Mouse (Mus musculus): ENCODE measurements around the gene 4632433K11Rik.
"Not testable (repeated sequence)": the region's sequence is repeated elsewhere in the genome, so short reads cannot be mapped to it uniquely, and the experiment has no call there.

The 4632433K11Rik gene

GRCm38 (mm10) chr7:5062360-5063001 lies 28.6 kb downstream of the 4632433K11Rik start:
- TF ChIP-seq NANOG (IDR thresholded peaks at IDR 0.05; ENCODE audit: borderline replicate concordance, low read length) (no peak), CTCF (conservative IDR thresholded peaks at IDR 0.05; ENCODE audit: low read length) (no peak), POU5F1 (IDR thresholded peaks at IDR 0.05; ENCODE audit: borderline replicate concordance, low read length) (no peak)

GRCm38 (mm10) chr7:5064886-5065285 lies 31.0 kb downstream of the 4632433K11Rik start:
- peaks cover 59% of the 10 kb centered on the region for H3K36me3 ChIP-seq (ENCODE audit: insufficient read depth, low read length)
- peak overlapping the region; percentile 97 for H3K4me3 ChIP-seq (replicated peaks; ENCODE audit: low read length)
- H3K27me3 ChIP-seq (ENCODE audit: insufficient read depth, low read length), result no peaks in the 10 kb centered on the region
- peaks cover 69% of the 10 kb centered on the region for H3K4me1 ChIP-seq (replicated peaks; ENCODE audit: low read depth, low read length)
- no peak for TF ChIP-seq CTCF (conservative IDR thresholded peaks at IDR 0.05; ENCODE audit: low read length)
- no peak for TF ChIP-seq NANOG (IDR thresholded peaks at IDR 0.05; ENCODE audit: borderline replicate concordance, low read length)
- TF ChIP-seq POU5F1 (IDR thresholded peaks at IDR 0.05; ENCODE audit: borderline replicate concordance, low read length), result no peak
- H3K9me3 ChIP-seq (ENCODE audit: low read length), result no peaks in the 10 kb centered on the region

More at GRCm38 (mm10) chr7:5062360-5063001, 28.6 kb downstream of the 4632433K11Rik start:
- Histone ChIP-seq H3K4me3 (replicated peaks; ENCODE audit: low read length) (peak overlapping the region; percentile 97), H3K4me1 (replicated peaks; ENCODE audit: low read depth, low read length) (peaks cover 64% of the 10 kb centered on the region), H3K36me3 (ENCODE audit: insufficient read depth, low read length) (peaks cover 47% of the 10 kb centered on the region), H3K27me3 (ENCODE audit: insufficient read depth, low read length) (peaks cover 16% of the 10 kb centered on the region), H3K9me3 (ENCODE audit: low read length) (no peaks in the 10 kb centered on the region)

GRCm38 (mm10) chr7:5073586-5073985 lies 39.7 kb downstream of the 4632433K11Rik start:
- H3K27me3 ChIP-seq (ENCODE audit: insufficient read depth, low read length), result no peaks in the 10 kb centered on the region
- peaks cover 87% of the 10 kb centered on the region for H3K4me1 ChIP-seq (replicated peaks; ENCODE audit: low read depth, low read length)
- H3K36me3 ChIP-seq (ENCODE audit: insufficient read depth, low read length), result peaks cover 98% of the 10 kb centered on the region
- TF ChIP-seq CTCF (conservative IDR thresholded peaks at IDR 0.05; ENCODE audit: low read length), result no peak
- no peak for TF ChIP-seq POU5F1 (IDR thresholded peaks at IDR 0.05; ENCODE audit: borderline replicate concordance, low read length)
- no peak for TF ChIP-seq NANOG (IDR thresholded peaks at IDR 0.05; ENCODE audit: borderline replicate concordance, low read length)
- no peaks in the 10 kb centered on the region for H3K9me3 ChIP-seq (ENCODE audit: low read length)
- H3K4me3 ChIP-seq (replicated peaks; ENCODE audit: low read length), result no peak overlapping the region

GRCm38 (mm10) chr7:5074984-5075383 lies 41.1 kb downstream of the 4632433K11Rik start:
- Histone ChIP-seq H3K27me3 (ENCODE audit: insufficient read depth, low read length) (no peaks in the 10 kb centered on the region), H3K4me1 (replicated peaks; ENCODE audit: low read depth, low read length) (peaks cover 79% of the 10 kb centered on the region)
- no peak for TF ChIP-seq CTCF (conservative IDR thresholded peaks at IDR 0.05; ENCODE audit: low read length)
- no peak for TF ChIP-seq POU5F1 (IDR thresholded peaks at IDR 0.05; ENCODE audit: borderline replicate concordance, low read length)
- no peak for TF ChIP-seq NANOG (IDR thresholded peaks at IDR 0.05; ENCODE audit: borderline replicate concordance, low read length)

GRCm38 (mm10) chr7:5076931-5077330 lies 43.0 kb downstream of the 4632433K11Rik start:
- peaks cover 73% of the 10 kb centered on the region for H3K36me3 ChIP-seq (ENCODE audit: insufficient read depth, low read length)
- no peaks in the 10 kb centered on the region for H3K9me3 ChIP-seq (ENCODE audit: low read length)
- no peak overlapping the region for H3K4me3 ChIP-seq (replicated peaks; ENCODE audit: low read length)
- H3K4me1 ChIP-seq (replicated peaks; ENCODE audit: low read depth, low read length), result peaks cover 75% of the 10 kb centered on the region
- TF ChIP-seq POU5F1 (IDR thresholded peaks at IDR 0.05; ENCODE audit: borderline replicate concordance, low read length) (no peak), CTCF (conservative IDR thresholded peaks at IDR 0.05; ENCODE audit: low read length) (no peak), NANOG (IDR thresholded peaks at IDR 0.05; ENCODE audit: borderline replicate concordance, low read length) (no peak)
- H3K27me3 ChIP-seq (ENCODE audit: insufficient read depth, low read length), result no peaks in the 10 kb centered on the region

More at GRCm38 (mm10) chr7:5074984-5075383, 41.1 kb downstream of the 4632433K11Rik start:
- Histone ChIP-seq H3K4me3 (replicated peaks; ENCODE audit: low read length) (no peak overlapping the region), H3K36me3 (ENCODE audit: insufficient read depth, low read length) (peaks cover 90% of the 10 kb centered on the region), H3K9me3 (ENCODE audit: low read length) (no peaks in the 10 kb centered on the region)

- peak overlapping the region; percentile 98 for H3K4me3 ChIP-seq (replicated peaks; ENCODE audit: low read length)
- H3K4me1 ChIP-seq (replicated peaks; ENCODE audit: low read depth, low read length), result peaks cover 68% of the 10 kb centered on the region
- not testable (repeated sequence) for H3K9me3 ChIP-seq (ENCODE audit: low read length); H3K27me3 ChIP-seq (ENCODE audit: insufficient read depth, low read length)
- H3K36me3 ChIP-seq (ENCODE audit: insufficient read depth, low read length), result peaks cover 71% of the 10 kb centered on the region
Observed at GRCm38 (mm10) chr7:5079365-5080009, 45.6 kb downstream of the 4632433K11Rik start.

GRCm38 (mm10) chr7:5080010-5080751 lies 46.3 kb downstream of the 4632433K11Rik start, which contains the start of gene Epn1:
Epn1 (plus strand) TSS chr7:5080235.
- TF ChIP-seq POU5F1 (IDR thresholded peaks at IDR 0.05; ENCODE audit: borderline replicate concordance, low read length), result no peak
- no peak for TF ChIP-seq NANOG (IDR thresholded peaks at IDR 0.05; ENCODE audit: borderline replicate concordance, low read length)
- no peak for TF ChIP-seq CTCF (conservative IDR thresholded peaks at IDR 0.05; ENCODE audit: low read length)
- H3K4me1 ChIP-seq (replicated peaks; ENCODE audit: low read depth, low read length), result peaks cover 68% of the 10 kb centered on the region
- peaks cover 71% of the 10 kb centered on the region for H3K36me3 ChIP-seq (ENCODE audit: insufficient read depth, low read length)
- no peaks in the 10 kb centered on the region for H3K9me3 ChIP-seq (ENCODE audit: low read length)
- H3K27me3 ChIP-seq (ENCODE audit: insufficient read depth, low read length), result no peaks in the 10 kb centered on the region
- peak within 1 kb of the TSS; percentile 98 for H3K4me3 ChIP-seq (replicated peaks; ENCODE audit: low read length)

- no peaks in the 10 kb centered on the region for H3K27me3 ChIP-seq (ENCODE audit: insufficient read depth, low read length)
- H3K4me3 ChIP-seq (replicated peaks; ENCODE audit: low read length), result peak overlapping the region; percentile 98
- H3K36me3 ChIP-seq (ENCODE audit: insufficient read depth, low read length), result peaks cover 72% of the 10 kb centered on the region
- no peaks in the 10 kb centered on the region for H3K9me3 ChIP-seq (ENCODE audit: low read length)
- TF ChIP-seq CTCF (conservative IDR thresholded peaks at IDR 0.05; ENCODE audit: low read length) (no peak), POU5F1 (IDR thresholded peaks at IDR 0.05; ENCODE audit: borderline replicate concordance, low read length) (no peak), NANOG (IDR thresholded peaks at IDR 0.05; ENCODE audit: borderline replicate concordance, low read length) (no peak)
- peaks cover 71% of the 10 kb centered on the region for H3K4me1 ChIP-seq (replicated peaks; ENCODE audit: low read depth, low read length)
Observed at GRCm38 (mm10) chr7:5080815-5081214, 46.9 kb downstream of the 4632433K11Rik start.

All from E14TG2a.4 (cell line).